Mouse (Mus musculus) stomach, postnatal 0 days (tissue): Measurements from ENCODE around the gene Nppb. TPM values are rescaled to one million over a fixed set of nuclear protein-coding genes. Genes with fewer than 3 reads are reported as not detected.

Experiments used
- ATAC-seq: fragments of 200-750 bp; cut with Nextera tagmentation; 2 replicates; pipeline ENCODE4 v1.8.0; 2017; ENCODE audit not compliant: low FRiP score, low TSS enrichment
- DNase-seq: peaks from one replicate; pipeline ENCODE4 v3.0.0-alpha.2; 2016; ENCODE audit warnings: low spot score
- H3K27ac ChIP-seq: fragments of 300-500 bp; sonication (generic); replicated peaks from 2 replicates; pipeline ENCODE4 v1.5.1; 2014; ENCODE audit warnings: mild to moderate bottlenecking, control low read depth
- H3K27me3 ChIP-seq: fragments of 300-500 bp; sonication (generic); 2 replicates; pipeline ENCODE4 v1.6.1; 2014; ENCODE audit warnings: low read length; ENCODE audit not compliant: control insufficient read depth, insufficient read depth
- H3K36me3 ChIP-seq: fragments of 300-500 bp; sonication (generic); 2 replicates; pipeline ENCODE4 v1.6.1; 2014; ENCODE audit warnings: low read length, mixed read lengths; ENCODE audit not compliant: control insufficient read depth, insufficient read depth
- H3K4me1 ChIP-seq: fragments of 300-500 bp; sonication (generic); replicated peaks from 2 replicates; pipeline ENCODE4 v1.6.1; 2014; ENCODE audit warnings: antibody characterized with exemption; ENCODE audit not compliant: control insufficient read depth, insufficient read depth
- H3K4me2 ChIP-seq: fragments of 300-500 bp; sonication (generic); replicated peaks from 2 replicates; pipeline ENCODE4 v1.6.1; 2014; ENCODE audit warnings: low read depth, mild to moderate bottlenecking, control low read depth, moderate library complexity
- H3K4me3 ChIP-seq: fragments of 300-500 bp; sonication (generic); 2 replicates; pipeline ENCODE4 v1.5.1; 2014; ENCODE audit warnings: low read depth, low read length, control low read depth
- H3K9ac ChIP-seq: fragments of 300-500 bp; sonication (generic); 2 replicates; pipeline ENCODE4 v1.6.1; 2014; ENCODE audit warnings: mild to moderate bottlenecking, low read length, control low read depth, mixed read lengths
- H3K9me3 ChIP-seq: fragments of 300-500 bp; sonication (generic); 2 replicates; pipeline ENCODE4 v1.6.1; 2016; ENCODE audit warnings: low read length; ENCODE audit not compliant: control insufficient read depth
- CTCF ChIP-seq: IDR thresholded peaks from 2 replicates; pipeline ENCODE4 v1.5.1; 2016; ENCODE audit warnings: antibody characterized with exemption, low read depth, mild to moderate bottlenecking, moderate library complexity
- EP300 ChIP-seq: optimal IDR thresholded peaks from 2 replicates; pipeline ENCODE3; 2016; ENCODE audit warnings: antibody characterized with exemption
- WGBS: fragments of 180-500 bp; shearing (Covaris S2); extraction: QIAGEN DNeasy Blood & Tissue Kit; methylation state at CpG from one replicate; pipeline ENCODE4 v1.1.7; 2014; 5-methylcytosine and 5-hydroxymethylcytosine counted together
- polyA plus RNA-seq: library from polyadenylated mRNA; unstranded; fragments of >200 nt; fragmentation: Nextera tagmentation; extraction: Ambion mirVana; gene quantifications from 2 replicates; pipeline ENCODE4 v1.2.1, GENCODE M21; 2015

Gene Nppb
- polyA plus RNA-seq, 1 experiment from 2014 or later: not detected

GRCm38 (mm10) chr4:147947511-147947910, 38.1 kb upstream of the Nppb start:
- peaks cover 24% of the 10 kb centered on the region for H3K36me3 ChIP-seq
- no peaks in the 10 kb centered on the region for H3K27me3 ChIP-seq
- H3K4me2 ChIP-seq: no peak overlapping the region
- H3K9me3 ChIP-seq: no peaks in the 10 kb centered on the region
- H3K4me1 ChIP-seq: no peaks in the 10 kb centered on the region
- no peak for TF ChIP-seq CTCF
- TF ChIP-seq EP300: no peak
- H3K4me3 ChIP-seq: no peak overlapping the region
- peak; percentile 41 for DNase-seq
- H3K9ac ChIP-seq: no peak overlapping the region
- 0% methylated on average over 2 of the region's 2 CpGs for WGBS
- no peak for ATAC-seq
- H3K27ac ChIP-seq: no peak overlapping the region

DNA sequence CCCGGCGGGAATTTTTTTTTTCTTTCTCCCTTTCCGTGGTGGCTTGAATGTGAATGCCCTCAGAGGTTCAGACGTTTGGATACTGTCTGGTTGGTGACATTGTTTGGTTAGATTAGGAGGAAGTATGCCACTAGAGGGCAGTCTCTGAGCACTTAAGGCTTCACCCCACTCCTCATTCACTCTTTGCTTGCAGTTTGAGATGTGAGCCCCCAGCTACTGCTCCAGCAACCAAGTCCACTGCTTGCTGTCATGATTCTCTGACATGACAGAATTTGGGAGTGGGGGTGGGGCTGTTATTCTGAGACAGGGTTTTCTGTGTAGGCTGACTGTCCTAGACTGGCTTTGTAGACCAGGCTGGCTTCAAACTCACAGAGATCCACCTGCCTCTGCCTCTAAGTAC, 32.0 kb upstream of the Nppb start:
- no peak for ATAC-seq
- H3K4me2 ChIP-seq: no peak overlapping the region
- no peak for TF ChIP-seq EP300
- TF ChIP-seq CTCF: peak; percentile 73
- H3K9me3 ChIP-seq: no peaks in the 10 kb centered on the region
- no peaks in the 10 kb centered on the region for H3K4me1 ChIP-seq
- no peak overlapping the region for H3K4me3 ChIP-seq
- H3K9ac ChIP-seq: no peak overlapping the region
- H3K36me3 ChIP-seq: no peaks in the 10 kb centered on the region
- no peaks in the 10 kb centered on the region for H3K27me3 ChIP-seq
- H3K27ac ChIP-seq: no peak overlapping the region
- 7% methylated on average over 4 of the region's 4 CpGs for WGBS
- no peak for DNase-seq

GRCm38 (mm10) chr4:147957141-147957540, 28.4 kb upstream of the Nppb start:
- Histone ChIP-seq H3K4me1 (no peaks in the 10 kb centered on the region), H3K9ac (no peak overlapping the region), H3K4me3 (no peak overlapping the region), H3K36me3 (no peaks in the 10 kb centered on the region), H3K9me3 (no peaks in the 10 kb centered on the region), H3K27ac (no peak overlapping the region), H3K4me2 (no peak overlapping the region), H3K27me3 (no peaks in the 10 kb centered on the region)
- no peak for TF ChIP-seq CTCF
- no peak for TF ChIP-seq EP300
- no peak for DNase-seq
- ATAC-seq: no peak
- 32% methylated on average over 11 of the region's 11 CpGs for WGBS

GRCm38 (mm10) chr4:147959881-147960831, 25.4 kb upstream of the Nppb start:
- DNase-seq (peak; percentile 65), ATAC-seq (peak; percentile 74)
- 39% methylated on average over 6 of the region's 6 CpGs for WGBS

GRCm38 (mm10) chr4:147962781-147963180, 22.8 kb upstream of the Nppb start:
- Histone ChIP-seq H3K9ac (no peak overlapping the region), H3K27me3 (no peaks in the 10 kb centered on the region), H3K9me3 (no peaks in the 10 kb centered on the region), H3K36me3 (no peaks in the 10 kb centered on the region), H3K4me3 (no peak overlapping the region), H3K4me1 (no peaks in the 10 kb centered on the region), H3K27ac (no peak overlapping the region), H3K4me2 (no peak overlapping the region)
- TF ChIP-seq CTCF (no peak), EP300 (no peak)
- 43% methylated on average over 6 of the region's 6 CpGs for WGBS
- no peak for ATAC-seq
- DNase-seq: no peak

More at GRCm38 (mm10) chr4:147959881-147960831, 25.4 kb upstream of the Nppb start:
- Histone ChIP-seq H3K9ac (no peak overlapping the region), H3K27me3 (no peaks in the 10 kb centered on the region), H3K4me2 (no peak overlapping the region), H3K4me1 (no peaks in the 10 kb centered on the region), H3K9me3 (no peaks in the 10 kb centered on the region), H3K36me3 (no peaks in the 10 kb centered on the region), H3K27ac (no peak overlapping the region), H3K4me3 (no peak overlapping the region)
- TF ChIP-seq CTCF: peak; percentile 86
- no peak for TF ChIP-seq EP300

DNA sequence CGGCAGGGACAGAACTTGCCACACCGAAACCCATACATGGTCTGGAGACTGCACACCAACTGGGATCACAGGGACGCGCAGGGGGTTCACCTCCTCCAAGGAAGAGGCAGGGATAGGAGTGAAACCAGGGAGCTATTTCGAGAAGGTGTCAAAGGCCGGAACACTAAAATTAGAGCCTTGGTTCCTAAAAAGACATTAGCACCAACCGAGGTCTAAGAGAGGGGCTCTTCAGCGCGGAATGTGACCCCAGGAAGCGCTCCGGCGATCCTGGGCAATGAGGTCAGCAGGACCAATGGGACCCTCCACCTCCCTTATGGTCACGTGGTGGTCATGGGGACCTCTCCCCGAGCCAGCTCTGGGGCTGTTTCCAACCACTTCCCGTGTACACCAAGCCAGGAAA, 22.0 kb upstream of the Nppb start:
- Histone ChIP-seq H3K4me3 (no peak overlapping the region), H3K9me3 (no peaks in the 10 kb centered on the region), H3K27me3 (no peaks in the 10 kb centered on the region), H3K4me1 (no peaks in the 10 kb centered on the region), H3K36me3 (no peaks in the 10 kb centered on the region), H3K9ac (no peak overlapping the region), H3K27ac (no peak overlapping the region), H3K4me2 (no peak overlapping the region)
- no peak for DNase-seq
- WGBS: 87% methylated on average over 15 of the region's 15 CpGs
- no peak for ATAC-seq
- no peak for TF ChIP-seq CTCF
- no peak for TF ChIP-seq EP300
